Mouse (Mus musculus) limb, embryonic 14.5 days (tissue): Measurements from ENCODE around the gene Cdca8. TPM values are rescaled to one million over a fixed set of nuclear protein-coding genes. Genes with fewer than 3 reads are reported as not detected.

Experiments used
- ATAC-seq: fragments of 200-750 bp; cut with Nextera tagmentation; 2 replicates; pipeline ENCODE4 v1.8.0; 2017; ENCODE audit warnings: low read depth, moderate number of reproducible peaks, moderate TSS enrichment; ENCODE audit not compliant: low FRiP score
- DNase-seq: peaks from one replicate; pipeline ENCODE4 v3.0.0-alpha.2; 2015; ENCODE audit warnings: low spot score
- H3K27ac ChIP-seq: fragments of 300-500 bp; sonication (generic); replicated peaks from 2 replicates; pipeline ENCODE4 v1.5.1; 2014; ENCODE audit warnings: low read depth, mild to moderate bottlenecking, low read length, moderate library complexity, mixed read lengths
- H3K27me3 ChIP-seq: fragments of 300-500 bp; sonication (generic); 2 replicates; pipeline ENCODE4 v1.6.1; 2014; ENCODE audit warnings: low read length, mixed read lengths; ENCODE audit not compliant: control insufficient read depth, insufficient read depth
- H3K36me3 ChIP-seq: fragments of 300-500 bp; sonication (generic); 2 replicates; pipeline ENCODE4 v1.6.1; 2014; ENCODE audit warnings: mild to moderate bottlenecking, low read length, moderate library complexity, mixed read lengths; ENCODE audit not compliant: control insufficient read depth, insufficient read depth
- H3K4me1 ChIP-seq: fragments of 300-500 bp; sonication (generic); 2 replicates; pipeline ENCODE4 v1.6.1; 2014; ENCODE audit warnings: antibody characterized with exemption, low read length, mixed read lengths; ENCODE audit not compliant: control insufficient read depth, insufficient read depth
- H3K4me2 ChIP-seq: fragments of 300-500 bp; sonication (generic); replicated peaks from 2 replicates; pipeline ENCODE4 v1.6.1; 2014; ENCODE audit warnings: low read depth, mild to moderate bottlenecking, low read length, moderate library complexity; ENCODE audit not compliant: severe bottlenecking
- H3K4me3 ChIP-seq: fragments of 300-500 bp; sonication (generic); replicated peaks from 2 replicates; pipeline ENCODE4 v1.5.1; 2014; ENCODE audit warnings: low read length
- H3K9ac ChIP-seq: fragments of 300-500 bp; sonication (generic); 2 replicates; pipeline ENCODE4 v1.6.1; 2014; ENCODE audit warnings: mild to moderate bottlenecking, low read depth, low read length, moderate library complexity; ENCODE audit not compliant: severe bottlenecking
- H3K9me3 ChIP-seq: fragments of 300-500 bp; sonication (generic); 2 replicates; pipeline ENCODE4 v1.6.1; 2016; ENCODE audit warnings: low read length; ENCODE audit not compliant: control insufficient read depth
- POLR2A ChIP-seq: fragments of 200-500 bp; IDR thresholded peaks from 2 replicates; pipeline ENCODE4 v1.8.0; 2012; ENCODE audit warnings: inconsistent platforms, mild to moderate bottlenecking, moderate library complexity, borderline replicate concordance; ENCODE audit not compliant: insufficient read depth, insufficient read length; ENCODE audit errors: extremely low read depth
- WGBS: fragments of 180-500 bp; shearing (Covaris S2); extraction: QIAGEN DNeasy Blood & Tissue Kit; methylation state at CpG from one replicate; pipeline ENCODE4 v1.1.7; 2014; 5-methylcytosine and 5-hydroxymethylcytosine counted together
- polyA plus RNA-seq, 2 experiments: library from polyadenylated mRNA; depleted of rRNA in 1 of 2; stranded (reverse) in 1 of 2; unstranded in 1 of 2; fragments of >200 nt; fragmentation: Nextera tagmentation in 1 of 2; extraction: Ambion mirVana in 1 of 2; gene quantifications; 2 replicates each; pipeline versions ENCODE4 v1.2.1 to v1.2.3; 2012 to 2014

Gene Cdca8
- polyA plus RNA-seq, 2 experiments, result 70.0 to 90.1 TPM

DNA sequence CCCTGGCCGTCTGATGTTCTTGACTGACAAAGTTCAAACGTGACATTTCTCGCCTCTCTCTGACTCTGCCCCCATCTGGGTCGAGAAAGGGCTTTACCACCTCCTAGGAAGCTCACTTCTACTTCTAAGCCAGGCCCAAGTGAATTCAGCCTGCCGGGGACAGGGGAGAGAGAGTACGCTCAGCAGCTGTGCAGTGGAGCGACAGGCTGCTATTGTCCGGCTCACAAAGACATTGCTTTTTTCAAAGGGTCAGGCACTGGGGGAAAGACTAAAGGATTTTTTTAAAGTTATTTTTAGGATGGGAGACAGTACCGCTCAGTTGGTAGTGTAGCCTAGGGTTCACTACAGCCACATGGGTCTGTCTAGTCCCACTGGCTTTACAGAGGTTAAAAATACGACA lies 40.7 kb downstream of the Cdca8 start:
- Histone ChIP-seq H3K4me2 (no peak overlapping the region), H3K4me1 (no peaks in the 10 kb centered on the region), H3K9me3 (no peaks in the 10 kb centered on the region), H3K27me3 (peaks cover 37% of the 10 kb centered on the region), H3K27ac (no peak overlapping the region), H3K9ac (no peak overlapping the region), H3K36me3 (no peaks in the 10 kb centered on the region), H3K4me3 (no peak overlapping the region)
- DNase-seq, result no peak
- TF ChIP-seq POLR2A, result no peak
- peak; percentile 47; the same call in 1 of the 2 replicates for ATAC-seq
- 69% methylated on average over 10 of the region's 10 CpGs for WGBS

DNA sequence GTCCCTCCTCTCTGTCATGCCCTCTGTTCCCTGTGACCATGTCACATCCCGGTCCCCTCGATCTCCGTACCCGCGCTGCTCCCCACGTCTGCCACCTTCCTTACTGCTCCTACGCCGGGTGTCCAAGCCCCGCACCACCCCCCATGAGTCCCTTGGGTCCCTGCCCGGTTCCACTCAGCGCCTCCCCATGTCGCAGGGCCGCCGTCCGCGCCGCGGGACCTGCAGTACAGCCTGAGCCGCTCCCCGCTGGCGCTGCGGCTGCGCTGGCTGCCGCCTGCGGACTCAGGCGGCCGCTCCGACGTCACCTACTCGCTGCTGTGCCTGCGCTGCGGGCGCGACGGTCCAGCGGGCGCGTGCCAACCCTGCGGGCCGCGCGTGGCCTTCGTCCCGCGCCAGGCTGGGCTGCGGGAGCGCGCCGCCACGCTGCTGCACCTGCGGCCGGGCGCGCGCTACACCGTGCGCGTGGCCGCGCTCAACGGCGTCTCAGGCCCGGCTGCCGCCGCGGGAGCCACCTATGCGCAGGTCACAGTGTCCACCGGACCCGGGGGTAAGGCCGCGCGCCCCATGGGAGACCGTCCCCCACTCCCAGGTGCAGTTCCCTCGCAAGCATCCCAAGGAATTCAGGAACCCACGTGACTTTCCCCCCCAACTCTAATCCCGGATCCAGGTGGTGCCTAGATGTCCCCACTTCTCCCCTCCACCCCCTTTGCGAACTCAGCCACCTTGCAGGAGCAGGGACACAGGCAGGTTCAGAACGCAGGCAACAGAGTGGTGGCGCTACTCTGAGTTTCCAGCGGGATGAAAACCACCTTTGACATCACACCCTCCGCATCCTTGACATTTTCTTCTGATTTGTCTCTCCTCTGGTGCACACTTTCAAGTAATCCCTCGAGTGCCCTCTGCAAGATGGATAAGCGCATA lies 44.3 kb downstream of the Cdca8 start:
- H3K27ac ChIP-seq, result no peak overlapping the region
- TF ChIP-seq POLR2A, result no peak
- peaks cover 46% of the 10 kb centered on the region for H3K27me3 ChIP-seq
- H3K9me3 ChIP-seq, result no peaks in the 10 kb centered on the region
- H3K4me3 ChIP-seq, result peak overlapping the region; percentile 36
- ATAC-seq (no peak), DNase-seq (no peak)
- no peak overlapping the region for H3K9ac ChIP-seq
- H3K36me3 ChIP-seq, result no peaks in the 10 kb centered on the region
- no peaks in the 10 kb centered on the region for H3K4me1 ChIP-seq
- WGBS, result 3% methylated on average over 71 of the region's 83 CpGs
- H3K4me2 ChIP-seq, result peak overlapping the region; percentile 59

DNA sequence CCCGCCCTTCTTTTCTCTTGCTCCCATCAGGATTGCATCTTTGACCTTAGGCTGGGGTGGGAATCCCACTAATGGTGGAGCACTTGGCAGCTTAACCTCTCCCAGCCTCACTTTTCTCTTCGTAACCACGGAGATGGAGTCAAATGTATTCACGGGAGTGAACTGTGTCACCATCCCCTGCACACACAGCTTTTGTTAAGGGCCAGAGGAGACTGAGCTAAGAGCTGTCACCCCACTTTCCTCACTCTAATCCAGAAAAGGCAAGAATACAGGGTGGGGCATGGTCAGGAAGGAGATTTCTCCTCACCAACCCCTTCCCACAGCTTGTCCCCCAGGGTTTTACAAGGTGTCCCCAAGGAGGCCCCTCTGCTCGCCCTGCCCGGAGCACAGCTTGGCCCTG lies 45.3 kb downstream of the Cdca8 start:
- WGBS, result 40% methylated on average over 6 of the region's 6 CpGs
- DNase-seq, result no peak

DNA sequence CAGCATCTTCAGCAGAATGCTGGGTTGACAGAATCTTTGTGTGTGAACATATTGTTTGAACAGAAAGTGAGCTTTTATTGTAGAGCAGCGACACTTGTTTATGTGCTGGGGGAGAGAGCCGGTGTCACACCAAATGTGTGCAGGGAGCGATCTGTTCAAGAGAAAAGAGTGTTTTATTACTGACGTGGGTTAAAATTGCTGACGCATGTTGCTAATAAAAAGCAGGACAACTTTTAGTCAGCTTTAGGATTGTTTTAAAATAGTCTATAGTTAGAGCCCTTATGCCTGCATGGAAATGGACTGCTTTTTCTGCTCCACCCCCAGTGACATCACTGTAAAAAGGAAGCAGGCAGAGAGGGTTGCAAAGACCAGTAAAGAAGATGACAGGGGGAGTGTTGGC lies 48.3 kb downstream of the Cdca8 start:
- peaks cover 33% of the 10 kb centered on the region for H3K27me3 ChIP-seq
- no peak overlapping the region for H3K4me3 ChIP-seq
- H3K9me3 ChIP-seq, result no peaks in the 10 kb centered on the region
- DNase-seq (no peak), ATAC-seq (no peak)
- no peak overlapping the region for H3K27ac ChIP-seq
- WGBS, result 58% methylated on average over 5 of the region's 5 CpGs
- H3K9ac ChIP-seq, result no peak overlapping the region
- no peak for TF ChIP-seq POLR2A
- H3K4me1 ChIP-seq, result no peaks in the 10 kb centered on the region
- H3K36me3 ChIP-seq, result no peaks in the 10 kb centered on the region
- H3K4me2 ChIP-seq, result no peak overlapping the region

More for the DNA sequence above, 45.3 kb downstream of the Cdca8 start:
- H3K36me3 ChIP-seq, result no peaks in the 10 kb centered on the region
- no peaks in the 10 kb centered on the region for H3K4me1 ChIP-seq
- no peak overlapping the region for H3K4me3 ChIP-seq
- no peaks in the 10 kb centered on the region for H3K9me3 ChIP-seq
- no peak overlapping the region for H3K9ac ChIP-seq
- ATAC-seq, result no peak
- peaks cover 46% of the 10 kb centered on the region for H3K27me3 ChIP-seq
- no peak for TF ChIP-seq POLR2A
- no peak overlapping the region for H3K4me2 ChIP-seq
- no peak overlapping the region for H3K27ac ChIP-seq

DNA sequence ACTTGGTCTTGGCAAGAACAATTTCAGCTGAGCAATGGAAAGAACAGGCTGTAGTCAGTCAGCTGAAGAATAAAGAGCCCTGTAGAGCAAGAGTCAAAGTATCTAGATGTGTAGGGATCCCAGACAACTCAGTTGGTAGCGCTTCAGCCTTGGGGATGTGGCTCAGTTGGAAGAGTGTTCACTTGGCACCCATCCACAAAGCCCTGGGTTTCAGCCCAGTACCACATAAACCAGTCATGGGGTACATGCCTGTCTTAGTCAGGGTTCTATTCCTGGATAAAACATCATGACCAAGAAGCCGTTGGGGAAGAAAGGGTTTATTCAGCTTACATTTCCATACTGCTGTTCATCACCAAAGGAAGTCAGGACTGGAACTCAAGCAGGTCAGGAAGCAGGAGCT lies 49.2 kb downstream of the Cdca8 start:
- Histone ChIP-seq H3K4me1 (no peaks in the 10 kb centered on the region), H3K27ac (no peak overlapping the region), H3K4me3 (no peak overlapping the region), H3K36me3 (no peaks in the 10 kb centered on the region), H3K9ac (no peak overlapping the region), H3K27me3 (peaks cover 29% of the 10 kb centered on the region), H3K9me3 (no peaks in the 10 kb centered on the region), H3K4me2 (no peak overlapping the region)
- DNase-seq, result no peak
- TF ChIP-seq POLR2A, result no peak
- no peak for ATAC-seq
- WGBS, result 88% methylated on average over 2 of the region's 2 CpGs
